9 mouse cellular contexts compared by ENCODE assay signal in genomic region chr3:84344725-84345645, GRCm38 (mm10). TPM values are rescaled to one million over a fixed set of nuclear protein-coding genes. Genes with fewer than 3 reads are reported as not detected.
DNase-seq lines count a peak whose midpoint lies in the region; ATAC-seq and TF ChIP-seq lines count a peak whose summit lies in the region.
"Had no signal": no experiment of that assay in that cellular context is flagged by ENCODE, and none has a peak within 500 bp of the region (broad histone marks: within the 10 kb centered on the region; RNA-seq: fewer than 3 reads in every experiment).

No protein-coding gene starts in this region.

- peak overlapping the region; percentile 90 for H3K4me2 ChIP-seq in heart, embryonic 12.5 days
- H3K4me2 ChIP-seq in kidney, embryonic 16.5 days (replicated peaks; ENCODE audit: low read depth, low read length), result peak overlapping the region; percentile 78
- H3K4me2 ChIP-seq in myocyte (ENCODE audit: low read depth), result peak overlapping the region; percentile 91

- peak; percentile 82 for ATAC-seq in erythroblast, adult 5-6 weeks (replicated peaks; ENCODE audit: low FRiP score, poor library complexity, severe bottlenecking)
- peak; percentile 66 for ATAC-seq in heart, embryonic 12.5 days (ENCODE audit: insufficient number of reproducible peaks, low FRiP score)
- ATAC-seq in kidney, embryonic 16.5 days (ENCODE audit: low FRiP score, low TSS enrichment), result peak; percentile 44; the same call in 1 of the 2 replicates

- no peaks in the 10 kb centered on the region for H3K79me2 ChIP-seq in myocyte (ENCODE audit: control insufficient read depth, insufficient read depth)

- H3K4me3 ChIP-seq in heart, embryonic 12.5 days, result peak overlapping the region; percentile 46
- H3K4me3 ChIP-seq in kidney, embryonic 16.5 days (ENCODE audit: low read length), result peak overlapping the region; percentile 46
- H3K4me3 ChIP-seq in myocyte, result peak overlapping the region; percentile 10
- H3K4me3 ChIP-seq: erythroblast, embryonic 14.5 days had no signal

- TF ChIP-seq POLR2A in brain, embryonic 14.5 days (IDR thresholded peaks at IDR 0.05; ENCODE audit: borderline replicate concordance, extremely low read depth, insufficient read depth, insufficient read length, poor library complexity, severe bottlenecking), result no peak
- no peak for TF ChIP-seq POLR2A in myocyte (IDR thresholded peaks at IDR 0.05; ENCODE audit: insufficient read length, low read depth)

- no peaks in the 10 kb centered on the region for H3K36me3 ChIP-seq in heart, embryonic 12.5 days
- H3K36me3 ChIP-seq in kidney, embryonic 16.5 days (ENCODE audit: insufficient read depth, low read length), result no peaks in the 10 kb centered on the region
- no peaks in the 10 kb centered on the region for H3K36me3 ChIP-seq in myocyte (ENCODE audit: control insufficient read depth, insufficient read depth)

- no peaks in the 10 kb centered on the region for H3K9me3 ChIP-seq in heart, embryonic 12.5 days (replicated peaks)
- no peaks in the 10 kb centered on the region for H3K9me3 ChIP-seq in kidney, embryonic 16.5 days (ENCODE audit: low read length)

- TF ChIP-seq CTCF in brain, embryonic 14.5 days (IDR thresholded peaks at IDR 0.05; ENCODE audit: borderline replicate concordance, extremely low read depth, insufficient read depth, insufficient read length), result peak; percentile 96

- DNase-seq in CD4-positive helper T cell, adult 2 months (ENCODE audit: low read depth, low spot score), result peak; percentile 79
- peak; percentile 93 for DNase-seq in brain, embryonic 14.5 days (ENCODE audit: low read depth)
- peak; percentile 83 for DNase-seq in liver
- peak; percentile 72 to 89 for DNase-seq in spleen, postnatal 4 days (ENCODE audit: low spot score in 2 of 2)

- H3K4me1 ChIP-seq in heart, embryonic 12.5 days (replicated peaks), result peaks cover 8% of the 10 kb centered on the region; the same call in 1 of the 2 replicates
- H3K4me1 ChIP-seq in kidney, embryonic 16.5 days (ENCODE audit: insufficient read depth, low read length), result peaks cover 45% of the 10 kb centered on the region

- no peak overlapping the region for H3K27ac ChIP-seq in heart, embryonic 12.5 days (ENCODE audit: poor library complexity, severe bottlenecking)
- peak overlapping the region; percentile 44; the same call in 1 of the 2 replicates for H3K27ac ChIP-seq in kidney, embryonic 16.5 days (ENCODE audit: low read length)

- no peak overlapping the region for H3K9ac ChIP-seq in heart, embryonic 12.5 days
- H3K9ac ChIP-seq in kidney, embryonic 16.5 days (replicated peaks; ENCODE audit: low read length), result peak overlapping the region; percentile 46

- WGBS in heart, embryonic 12.5 days, result 7% methylated on average over 28 of the region's 28 CpGs
- 12% methylated on average over 28 of the region's 28 CpGs for WGBS in kidney, embryonic 16.5 days

- H3ac ChIP-seq in myocyte (ENCODE audit: control insufficient read depth, insufficient read length), result no peak overlapping the region

- peaks cover 63% of the 10 kb centered on the region for H3K27me3 ChIP-seq in heart, embryonic 12.5 days (replicated peaks)
- no peaks in the 10 kb centered on the region for H3K27me3 ChIP-seq in kidney, embryonic 16.5 days (ENCODE audit: insufficient read depth, low read length)
- H3K27me3 ChIP-seq in myocyte (ENCODE audit: control insufficient read depth, insufficient read depth, insufficient read length), result no peaks in the 10 kb centered on the region

TF ChIP-seq in myocyte, 11 proteins besides CTCF, POLR2A, EP300 and RAD21:
- TF ChIP-seq CEBPB (IDR thresholded peaks at IDR 0.05; ENCODE audit: insufficient read depth, poor library complexity, severe bottlenecking), result no peak
- no peak for TF ChIP-seq MAX (IDR thresholded peaks at IDR 0.05; ENCODE audit: low read depth)
- TF ChIP-seq MYOG (IDR thresholded peaks at IDR 0.05; ENCODE audit: control insufficient read depth in 1 of 3, insufficient read depth in 1 of 3, insufficient read length in 2 of 3, low read depth in 2 of 3), result no peak
- TF ChIP-seq POLR2AphosphoS2 (IDR thresholded peaks at IDR 0.05; ENCODE audit: insufficient read length, low read depth), result no peak
- TF ChIP-seq SRF (IDR thresholded peaks at IDR 0.05; ENCODE audit: control insufficient read depth, insufficient read length, low read depth), result peak; percentile 63
- TF ChIP-seq E2F4 (IDR thresholded peaks at IDR 0.05; ENCODE audit: insufficient read depth), result no peak
- TF ChIP-seq MYOD1 (IDR thresholded peaks at IDR 0.05; ENCODE audit: control insufficient read depth in 1 of 3, insufficient read length in 2 of 3, low read depth in 2 of 3), result no peak

RNA-seq across cellular contexts. Expression of gene Trim2, which starts 38.3 kb away (rescaled TPM):
- 102 and 118 TPM in 2 replicates for polyA plus RNA-seq in brain, embryonic 14.5 days (2012; rRNA removed)
- 1.9 and 3.8 TPM in 2 replicates for total RNA-seq in erythroblast, adult 5-6 weeks (2015; ENCODE audit: low replicate concordance)
- 4.3 and 4.5 TPM in 2 replicates for total RNA-seq in erythroblast, adult 5-6 weeks (2017; ENCODE audit: low replicate concordance)
- 9.0 and 10.1 TPM in 2 replicates for polyA plus RNA-seq in heart, embryonic 12.5 days (2016; fragmentation: Nextera tagmentation; extraction: Ambion mirVana)
- 25.5 and 28.3 TPM in 2 replicates for polyA plus RNA-seq in kidney, embryonic 16.5 days (2015; fragmentation: Nextera tagmentation; extraction: Ambion mirVana)
- polyA plus RNA-seq in myocyte (2012; fragmentation: generic; extraction: Trizol), result 3.2 TPM
